Mouse (Mus musculus): ENCODE measurements at regions not wholly inside any gene's neighbourhood (a gene's known extent, or its start where the extent isn't known, plus 50 kb on each side); places are given as distances from the start of the nearest gene placed in this dataset.

GRCm38 (mm10) chr10:124362795-124363194 lies 1026.5 kb downstream of the Slc16a7 start:
- TF ChIP-seq CTCF (IDR thresholded peaks at IDR 0.05; ENCODE audit: insufficient read depth, low read depth, low read length) (no peak), POLR2A (IDR thresholded peaks at IDR 0.05; ENCODE audit: insufficient read depth, low read depth, low read length) (no peak)
- no peaks in the 10 kb centered on the region for H3K4me1 ChIP-seq (ENCODE audit: control insufficient read depth, insufficient read depth, low read length)
- H3K4me3 ChIP-seq (ENCODE audit: insufficient read depth, low read depth, low read length): no peak overlapping the region
- no peak overlapping the region for H3K27ac ChIP-seq (ENCODE audit: insufficient read depth, low read depth, low read length)

DNA sequence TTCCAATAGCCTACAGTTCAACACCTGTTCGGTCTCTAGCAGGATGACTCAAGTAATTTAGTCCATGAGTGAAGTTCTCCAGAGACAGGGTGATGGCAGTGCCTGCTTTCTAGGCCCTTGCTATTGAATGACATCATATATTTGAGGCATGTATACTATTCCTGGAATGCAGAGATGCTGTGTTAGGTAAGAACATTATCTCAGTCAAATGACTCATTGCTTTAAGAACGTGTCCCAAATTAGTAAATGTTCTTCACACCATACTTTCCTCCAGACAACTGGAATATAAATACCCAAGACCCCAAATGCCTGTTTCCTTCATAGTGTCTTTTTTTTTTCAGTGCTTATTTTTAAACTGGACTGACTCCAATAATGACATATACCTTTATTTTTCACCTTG lies 1018.3 kb downstream of the Slc16a7 start:
- TF ChIP-seq CTCF (IDR thresholded peaks at IDR 0.05; ENCODE audit: insufficient read depth, low read depth, low read length) (no peak), POLR2A (IDR thresholded peaks at IDR 0.05; ENCODE audit: insufficient read depth, low read depth, low read length) (no peak)
- no peak overlapping the region for H3K4me3 ChIP-seq (ENCODE audit: insufficient read depth, low read depth, low read length)
- H3K27ac ChIP-seq (ENCODE audit: insufficient read depth, low read depth, low read length): no peak overlapping the region
- no peaks in the 10 kb centered on the region for H3K4me1 ChIP-seq (ENCODE audit: control insufficient read depth, insufficient read depth, low read length)
- WGBS: 74% methylated on average over 2 of the region's 2 CpGs

DNA sequence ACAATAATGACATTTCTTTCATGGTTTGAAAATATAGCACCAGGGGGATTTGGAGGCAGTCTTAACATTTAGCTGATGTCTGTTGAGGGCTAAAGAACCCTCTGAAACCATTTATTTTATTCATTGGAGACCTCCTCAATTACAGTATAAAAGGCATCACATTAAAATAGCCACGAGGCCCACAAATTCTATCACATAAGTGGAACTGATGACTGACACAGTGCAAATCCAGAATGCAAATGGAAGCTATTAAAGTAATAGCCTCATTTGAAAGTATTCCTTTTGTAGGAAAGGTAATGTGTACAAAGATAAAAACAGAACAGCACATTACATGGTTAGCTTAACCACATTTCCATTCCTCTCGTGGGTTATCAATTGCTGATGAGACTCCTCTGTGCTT lies 986.6 kb downstream of the Slc16a7 start:
- TF ChIP-seq CTCF (IDR thresholded peaks at IDR 0.05; ENCODE audit: insufficient read depth, low read depth, low read length) (no peak), POLR2A (IDR thresholded peaks at IDR 0.05; ENCODE audit: insufficient read depth, low read depth, low read length) (no peak)
- Histone ChIP-seq H3K4me1 (ENCODE audit: control insufficient read depth, insufficient read depth, low read length) (no peaks in the 10 kb centered on the region), H3K27ac (ENCODE audit: insufficient read depth, low read depth, low read length) (no peak overlapping the region), H3K4me3 (ENCODE audit: insufficient read depth, low read depth, low read length) (no peak overlapping the region)
- WGBS: 71% methylated on average over 2 of the region's 2 CpGs

DNA sequence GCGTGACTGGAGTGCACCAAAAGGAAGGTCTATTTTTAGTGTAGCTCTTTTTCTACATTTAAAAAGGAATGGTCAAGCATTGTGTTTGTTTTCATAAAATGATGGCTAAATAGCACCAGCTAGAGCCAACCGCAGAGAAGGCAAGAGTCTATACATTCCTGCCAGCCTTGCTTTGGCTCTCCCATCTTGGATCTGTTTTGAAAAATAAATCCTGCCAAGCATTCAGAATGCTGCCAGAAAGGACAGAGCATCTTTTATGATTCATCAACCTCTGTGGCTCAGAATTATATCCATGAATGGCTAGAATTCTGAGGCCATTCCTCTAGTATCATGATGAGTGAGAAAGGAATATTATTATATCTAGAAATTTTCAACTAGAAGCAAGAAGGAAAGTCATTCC lies 979.6 kb downstream of the Slc16a7 start:
- Histone ChIP-seq H3K27ac (ENCODE audit: insufficient read depth, low read depth, low read length) (no peak overlapping the region), H3K4me1 (ENCODE audit: control insufficient read depth, insufficient read depth, low read length) (no peaks in the 10 kb centered on the region), H3K4me3 (ENCODE audit: insufficient read depth, low read depth, low read length) (no peak overlapping the region)
- 61% methylated on average over 2 of the region's 2 CpGs for WGBS
- TF ChIP-seq CTCF (IDR thresholded peaks at IDR 0.05; ENCODE audit: insufficient read depth, low read depth, low read length): no peak

DNA sequence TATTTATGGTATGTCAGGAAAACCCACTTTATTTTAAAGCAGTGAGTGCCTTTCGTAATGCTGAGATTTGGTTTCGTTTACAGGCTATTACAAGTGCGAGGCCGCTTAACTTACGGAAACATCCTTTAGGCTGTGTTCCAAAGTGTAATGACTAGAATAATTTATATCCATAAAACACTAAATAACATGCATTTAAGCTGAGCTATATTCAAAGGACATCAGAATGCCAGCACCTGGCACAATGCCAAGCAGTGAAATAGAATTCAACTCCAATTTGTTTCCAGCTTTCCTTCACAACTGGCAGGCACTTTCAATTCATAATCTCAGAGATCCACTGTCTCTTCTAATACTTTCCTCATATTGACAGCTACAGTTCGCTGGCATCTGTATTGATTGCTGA lies 972.7 kb downstream of the Slc16a7 start:
- TF ChIP-seq POLR2A (IDR thresholded peaks at IDR 0.05; ENCODE audit: insufficient read depth, low read depth, low read length) (no peak), CTCF (IDR thresholded peaks at IDR 0.05; ENCODE audit: insufficient read depth, low read depth, low read length) (no peak)
- WGBS: 79% methylated on average over 6 of the region's 6 CpGs
- H3K4me3 ChIP-seq (ENCODE audit: insufficient read depth, low read depth, low read length): no peak overlapping the region
- no peak overlapping the region for H3K27ac ChIP-seq (ENCODE audit: insufficient read depth, low read depth, low read length)
- H3K4me1 ChIP-seq (ENCODE audit: control insufficient read depth, insufficient read depth, low read length): no peaks in the 10 kb centered on the region

DNA sequence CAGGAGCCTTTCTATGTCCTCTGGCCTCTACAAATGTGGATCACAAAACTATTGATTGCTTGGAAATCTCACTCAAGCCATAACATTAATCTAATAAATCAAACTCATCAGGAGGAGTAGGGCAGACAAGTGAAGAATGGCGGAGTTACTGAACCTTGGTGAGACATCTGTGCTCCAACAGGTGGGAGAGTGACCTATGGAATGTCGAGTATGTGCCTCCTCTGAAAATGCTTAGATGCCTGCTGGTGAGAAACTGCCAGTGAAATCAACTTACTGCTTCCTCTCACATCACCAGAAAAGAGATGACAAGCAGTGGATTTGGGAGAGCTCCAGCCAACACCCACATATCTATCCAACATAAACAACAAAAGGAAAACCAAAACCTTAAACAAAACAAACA lies 965.8 kb downstream of the Slc16a7 start:
- no peak for TF ChIP-seq CTCF (IDR thresholded peaks at IDR 0.05; ENCODE audit: insufficient read depth, low read depth, low read length)
- no peaks in the 10 kb centered on the region for H3K4me1 ChIP-seq (ENCODE audit: control insufficient read depth, insufficient read depth, low read length)
- no peak overlapping the region for H3K4me3 ChIP-seq (ENCODE audit: insufficient read depth, low read depth, low read length)
- WGBS: 70% methylated on average over 2 of the region's 2 CpGs
- H3K27ac ChIP-seq (ENCODE audit: insufficient read depth, low read depth, low read length): no peak overlapping the region

Data from olfactory bulb, adult 2 months (tissue).